Mouse (Mus musculus): ENCODE data around the gene Fam173b.

Fam173b gene

DNA sequence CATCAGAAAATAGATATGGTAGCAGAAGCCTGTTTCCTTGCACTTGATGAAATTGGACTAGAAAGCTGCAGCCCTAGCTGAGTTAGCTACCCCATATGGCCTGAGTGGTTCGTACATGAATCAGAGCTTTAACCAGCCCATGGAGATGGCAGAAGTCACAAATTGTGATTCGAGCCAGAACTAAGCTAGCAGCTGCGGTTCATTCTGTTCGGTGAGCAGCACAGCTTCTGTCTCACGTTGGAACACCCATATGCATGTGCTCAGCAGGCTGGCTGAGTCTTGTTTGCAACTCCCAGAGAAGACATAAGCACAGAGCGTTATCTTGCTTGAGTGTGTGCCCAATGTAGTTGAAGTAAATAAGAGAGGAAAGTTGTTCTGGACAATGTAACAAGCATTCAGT, 32.9 kb downstream of the Fam173b start:
- no peak for DNase-seq (ENCODE audit: low spot score)

DNA sequence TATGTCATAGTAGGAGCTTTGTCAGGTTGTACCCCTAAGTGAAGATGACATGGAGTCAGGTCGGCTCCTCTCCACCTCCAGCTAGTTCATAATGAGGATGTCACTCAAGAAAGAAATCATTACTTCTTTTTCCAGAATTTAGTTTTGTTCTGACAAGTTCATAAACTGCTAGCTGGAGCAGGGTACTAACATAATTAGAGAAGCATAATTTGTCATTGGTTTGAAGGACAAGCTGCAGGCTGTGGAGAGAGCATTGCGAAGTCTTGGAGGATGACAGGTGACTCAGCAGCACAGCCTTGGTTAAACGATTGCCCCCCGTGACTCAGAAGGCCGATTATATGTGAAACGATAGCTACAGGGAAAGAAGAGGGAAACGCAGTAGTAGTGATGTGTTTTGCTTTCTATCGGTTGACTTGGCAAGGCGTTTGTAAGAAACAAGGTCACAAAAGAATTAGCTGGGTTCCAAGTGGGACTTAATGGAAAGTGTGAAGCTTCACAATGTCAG, 34.5 kb downstream of the Fam173b start:
- DNase-seq (ENCODE audit: low spot score): no peak

DNA sequence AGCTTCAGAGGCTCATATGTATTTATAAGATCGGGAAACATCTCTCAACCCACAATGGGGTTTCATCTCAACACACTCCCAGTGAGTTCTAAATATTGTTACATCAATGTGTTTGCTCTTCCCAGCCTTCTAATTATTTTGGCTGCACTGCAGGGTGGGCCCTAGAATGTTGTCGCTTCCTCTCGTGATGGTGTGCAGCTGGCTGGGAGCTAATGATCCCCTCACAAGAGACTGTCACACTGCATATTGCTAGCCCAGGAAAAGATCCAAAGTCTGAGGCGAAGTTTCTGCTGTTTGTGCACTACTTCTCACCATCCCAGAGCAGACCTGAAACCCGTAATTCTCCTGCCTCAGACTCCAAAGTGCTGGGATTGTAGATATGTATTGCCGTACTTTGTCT, 45.6 kb downstream of the Fam173b start:
- no peak for DNase-seq (ENCODE audit: low spot score)

DNA sequence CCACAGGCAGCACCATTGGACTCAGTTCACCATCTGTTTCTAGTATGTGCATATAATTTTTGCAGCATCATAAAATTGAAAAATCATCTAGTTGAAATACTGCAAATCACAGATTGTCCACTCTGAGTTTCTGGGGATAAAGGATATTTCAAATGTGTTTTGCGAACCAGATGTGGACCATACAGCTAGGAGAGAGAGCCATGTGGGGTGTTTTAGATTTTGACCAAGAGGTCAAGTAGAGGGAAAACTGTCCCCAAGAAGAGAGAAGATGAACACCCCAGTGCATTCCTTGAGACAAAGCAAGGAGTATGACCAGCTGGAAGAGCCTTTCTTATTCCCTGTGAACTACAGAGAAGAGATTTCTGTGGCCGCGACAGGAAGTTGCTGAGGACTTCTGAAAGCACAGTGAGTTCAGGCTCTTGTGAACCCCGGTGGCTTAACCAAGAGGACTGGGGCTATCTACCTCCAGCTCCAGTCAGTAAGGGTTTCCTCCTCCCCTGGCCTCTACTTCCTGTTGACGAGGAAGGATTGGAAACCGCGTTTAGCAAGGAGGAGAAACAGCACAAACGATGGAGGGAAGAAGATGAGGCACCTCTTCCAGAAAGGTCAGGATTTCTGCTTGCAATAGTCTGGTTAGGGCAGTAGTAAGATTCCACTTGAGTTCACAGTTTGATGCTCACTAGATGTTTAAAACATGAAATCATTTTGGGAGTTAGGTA, 46.4 kb downstream of the Fam173b start:
- no peak for DNase-seq (ENCODE audit: low spot score)

DNA sequence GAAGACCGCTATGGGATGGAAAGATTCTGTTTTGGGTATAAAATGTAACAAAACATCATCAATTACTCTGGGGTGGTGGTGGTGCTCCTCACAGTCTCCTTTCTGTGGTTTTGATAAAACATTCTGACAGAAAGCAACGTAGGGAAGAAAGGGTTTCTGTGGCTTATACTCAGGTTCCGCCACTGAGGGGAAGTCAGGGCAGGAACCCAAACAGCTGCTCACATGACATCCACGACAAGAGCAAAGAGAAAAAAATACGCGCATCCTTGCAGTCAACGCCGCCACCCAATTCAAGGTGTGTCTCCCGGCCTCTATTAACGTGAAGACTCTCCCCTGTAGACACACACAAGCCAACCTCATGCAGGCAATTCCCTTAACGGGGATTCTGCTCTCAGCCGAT, 48.0 kb downstream of the Fam173b start:
- DNase-seq (ENCODE audit: low spot score): no peak

DNA sequence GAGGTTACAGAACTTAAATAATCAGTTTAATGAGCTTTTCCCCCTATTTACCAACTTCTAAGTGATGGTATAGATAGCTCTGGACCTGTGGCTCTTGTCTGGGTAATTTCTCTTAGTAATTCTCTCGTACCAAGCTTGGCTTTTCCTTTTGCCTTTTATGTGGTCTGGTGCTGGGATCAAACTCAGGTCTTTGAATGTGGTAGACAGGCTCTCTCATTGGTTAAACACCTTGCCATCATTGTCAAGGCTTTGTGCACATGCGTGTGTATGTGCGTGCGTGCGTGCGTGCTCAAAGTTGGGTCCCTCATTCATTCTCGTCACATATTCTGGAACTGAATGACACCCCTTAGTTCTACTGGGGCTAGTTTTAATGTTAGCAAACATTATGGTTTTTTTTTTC, 49.2 kb downstream of the Fam173b start:
- DNase-seq (ENCODE audit: low spot score): no peak

DNA sequence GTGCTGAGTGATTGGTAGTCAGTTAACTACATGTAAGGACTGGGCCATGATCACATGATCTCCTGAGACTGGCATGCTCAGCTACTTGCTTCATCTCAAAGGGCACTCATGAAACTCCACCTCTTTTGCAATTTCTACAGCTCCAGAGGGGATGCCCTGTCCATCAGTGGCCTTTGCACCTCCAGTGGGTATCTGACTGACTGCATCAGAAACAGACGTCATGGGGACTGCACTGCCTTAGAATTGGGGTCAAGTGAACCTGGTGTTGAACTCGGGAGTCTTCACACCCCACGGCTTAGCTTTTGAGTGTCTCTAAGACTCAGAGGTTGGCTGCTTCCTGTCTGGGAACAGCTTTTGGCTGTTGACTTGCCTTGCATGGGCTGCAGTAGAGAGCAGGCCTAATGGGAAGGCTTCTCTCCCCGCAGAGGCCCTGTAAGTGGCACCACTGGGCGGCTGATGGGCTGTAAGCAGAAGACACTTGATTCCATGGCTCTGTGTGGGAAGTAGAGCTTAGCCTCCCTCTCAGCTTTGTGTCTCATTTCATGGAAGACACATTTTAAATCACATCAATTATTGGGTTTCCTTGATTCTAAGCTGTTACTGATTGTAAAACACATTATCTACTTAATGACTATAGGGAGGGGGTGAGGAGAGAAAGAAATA, 58.6 kb downstream of the Fam173b start:
- no peak for DNase-seq (ENCODE audit: low spot score)

DNA sequence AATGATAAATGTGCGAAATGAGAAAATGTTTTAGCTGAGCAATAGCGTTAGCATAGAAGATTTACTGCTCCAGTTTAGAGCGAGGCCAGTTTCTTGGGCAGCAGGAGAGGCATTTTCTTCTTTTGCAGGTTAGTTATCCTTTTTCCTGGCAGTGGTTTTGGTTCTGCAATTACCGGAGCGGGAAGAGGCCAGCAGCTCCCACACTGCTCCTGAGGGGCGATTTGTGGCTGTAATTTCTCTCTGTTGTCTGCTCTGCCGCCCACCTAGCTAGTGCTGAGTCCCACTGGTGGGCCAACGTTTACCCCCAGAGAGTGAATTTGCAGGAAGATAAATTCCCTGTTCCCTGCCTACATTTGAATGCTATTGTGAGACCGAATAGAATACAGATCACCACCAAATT, 59.2 kb downstream of the Fam173b start:
- DNase-seq (ENCODE audit: low spot score): no peak

DNA sequence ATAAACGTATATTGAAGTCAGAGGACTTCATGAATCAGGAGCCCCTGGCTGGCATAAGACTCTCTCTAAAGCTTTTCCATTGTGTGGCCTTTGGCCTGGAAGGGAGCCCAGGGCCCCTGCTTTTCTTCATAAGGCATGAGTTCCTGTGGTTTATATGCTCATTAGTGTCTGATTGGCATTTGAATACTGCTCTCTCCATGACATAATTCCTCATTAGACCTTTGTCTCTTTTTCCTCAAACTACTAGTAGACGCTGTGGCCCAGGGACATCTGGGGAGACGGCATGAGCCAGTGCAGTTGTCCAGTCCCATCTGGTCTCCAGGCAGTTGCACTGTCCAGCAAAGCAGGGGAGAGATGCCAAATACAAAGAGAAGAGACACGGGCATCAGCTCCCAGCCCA, 60.1 kb downstream of the Fam173b start:
- DNase-seq (ENCODE audit: low spot score): no peak

DNA sequence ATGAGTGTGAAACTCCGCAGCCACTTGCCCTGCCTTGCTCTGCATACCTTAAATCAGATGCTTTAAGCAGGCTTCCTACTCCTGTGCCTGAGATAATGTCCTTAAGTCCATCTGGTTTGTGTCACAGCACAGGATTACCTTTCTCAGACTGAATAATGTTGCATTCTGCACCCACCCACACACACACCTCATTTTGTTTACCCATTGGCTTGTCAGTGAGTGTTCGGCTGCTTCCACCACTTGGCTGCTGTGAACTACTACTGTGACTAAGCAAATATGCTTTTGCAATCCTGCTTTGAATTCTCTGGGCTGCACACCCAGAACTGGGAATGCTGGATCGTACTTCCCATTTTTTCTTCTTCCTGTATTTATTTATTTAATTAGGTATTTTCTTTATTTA, 61.4 kb downstream of the Fam173b start:
- DNase-seq (ENCODE audit: low spot score): no peak

Data from testis, postnatal 14 days (tissue).